Mouse (Mus musculus): ENCODE results near the gene Serpini1. TPM values are rescaled to one million over a fixed set of nuclear protein-coding genes. Genes with fewer than 3 reads are reported as not detected.

The Serpini1 gene
- polyA plus RNA-seq, 1 experiment = 0.41 TPM

DNA sequence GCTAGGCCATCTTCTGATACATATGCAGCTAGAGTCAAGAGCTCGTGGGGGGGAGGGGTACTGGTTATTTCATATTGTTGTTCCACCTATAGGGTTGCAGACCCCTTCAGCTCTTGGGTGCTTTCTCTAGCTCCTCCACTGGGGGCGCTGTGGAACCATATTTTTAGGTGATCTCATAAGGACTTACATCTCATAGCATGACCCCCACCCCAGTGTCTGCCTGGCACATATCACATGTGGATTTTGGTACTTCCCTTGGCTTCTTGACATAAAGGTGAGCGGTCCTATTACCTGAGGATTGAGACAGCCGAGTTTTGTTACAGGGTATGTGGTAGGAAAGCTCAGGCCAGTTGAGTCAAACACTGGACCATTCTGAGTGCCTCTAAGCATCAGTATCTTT, 22.0 kb downstream of the Serpini1 start:
- no peak for TF ChIP-seq POLR2A (IDR thresholded peaks at IDR 0.05; ENCODE audit: low read depth, low read length)
- TF ChIP-seq CTCF (IDR thresholded peaks at IDR 0.05; ENCODE audit: extremely low read depth, insufficient read length, insufficient replicate concordance, low read depth, low read length) = no peak; the same call in 1 of the 2 replicates
- H3K27me3 ChIP-seq (ENCODE audit: control insufficient read depth, insufficient read depth, low read length) = no peaks in the 10 kb centered on the region
- WGBS = 54% methylated on average over 4 of the region's 4 CpGs
- no peaks in the 10 kb centered on the region for H3K4me1 ChIP-seq (ENCODE audit: control insufficient read depth, insufficient read depth, insufficient read length, low read length)
- H3K36me3 ChIP-seq (ENCODE audit: control insufficient read depth, insufficient read depth, low read length) = no peaks in the 10 kb centered on the region
- H3K27ac ChIP-seq (ENCODE audit: insufficient read depth, low read depth, low read length) = no peak overlapping the region
- H3K4me3 ChIP-seq (ENCODE audit: low read depth, low read length) = no peak overlapping the region

DNA sequence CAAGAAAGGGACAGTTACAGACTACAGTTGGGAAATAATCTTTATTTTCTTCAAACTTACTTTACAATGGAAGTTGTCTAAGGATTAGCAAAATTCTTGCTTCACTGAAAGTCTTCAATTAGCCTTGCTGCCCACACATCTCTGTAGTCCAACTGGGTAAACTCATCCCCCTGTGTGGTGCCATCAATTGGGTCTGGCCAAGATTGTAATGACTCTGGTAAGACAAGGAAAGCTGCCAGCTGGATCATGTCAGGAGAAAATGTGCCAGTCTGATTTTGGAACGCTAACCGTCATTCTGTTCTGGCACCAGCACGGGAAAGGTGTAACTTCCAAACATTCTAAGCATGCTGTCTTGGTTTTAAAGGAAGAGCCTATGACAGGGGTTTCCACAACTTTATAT, 25.9 kb downstream of the Serpini1 start:
- TF ChIP-seq CTCF (IDR thresholded peaks at IDR 0.05; ENCODE audit: extremely low read depth, insufficient read length, insufficient replicate concordance, low read depth, low read length) (no peak), POLR2A (IDR thresholded peaks at IDR 0.05; ENCODE audit: low read depth, low read length) (no peak)
- H3K4me1 ChIP-seq (ENCODE audit: control insufficient read depth, insufficient read depth, insufficient read length, low read length) = no peaks in the 10 kb centered on the region
- H3K27me3 ChIP-seq (ENCODE audit: control insufficient read depth, insufficient read depth, low read length) = no peaks in the 10 kb centered on the region
- no peak overlapping the region for H3K4me3 ChIP-seq (ENCODE audit: low read depth, low read length)
- WGBS = 77% methylated on average over 3 of the region's 3 CpGs
- H3K36me3 ChIP-seq (ENCODE audit: control insufficient read depth, insufficient read depth, low read length) = no peaks in the 10 kb centered on the region
- no peak overlapping the region for H3K27ac ChIP-seq (ENCODE audit: insufficient read depth, low read depth, low read length)

DNA sequence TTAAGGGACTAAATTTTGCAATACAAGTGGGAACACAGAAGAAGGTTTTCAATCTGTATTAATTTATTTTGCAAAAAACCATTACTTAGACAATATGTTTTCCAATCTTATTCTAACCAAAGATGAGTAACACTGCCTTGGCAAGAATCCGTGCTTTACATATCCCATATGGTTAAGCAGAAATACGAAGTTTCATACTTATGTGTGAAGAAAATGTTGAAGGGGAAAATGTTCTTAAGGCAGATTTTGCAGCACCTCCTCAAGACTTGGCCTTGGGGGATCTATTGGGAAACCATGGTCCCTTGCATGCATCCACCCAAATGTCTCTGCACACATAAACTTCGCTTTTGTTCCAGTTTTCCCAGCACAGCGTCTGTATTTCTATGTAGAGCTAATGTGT, 27.6 kb downstream of the Serpini1 start:
- Histone ChIP-seq H3K4me3 (ENCODE audit: low read depth, low read length) (no peak overlapping the region), H3K36me3 (ENCODE audit: control insufficient read depth, insufficient read depth, low read length) (no peaks in the 10 kb centered on the region), H3K27me3 (ENCODE audit: control insufficient read depth, insufficient read depth, low read length) (no peaks in the 10 kb centered on the region), H3K27ac (ENCODE audit: insufficient read depth, low read depth, low read length) (no peak overlapping the region), H3K4me1 (ENCODE audit: control insufficient read depth, insufficient read depth, insufficient read length, low read length) (no peaks in the 10 kb centered on the region)
- WGBS = 84% methylated on average over 4 of the region's 4 CpGs
- TF ChIP-seq CTCF (IDR thresholded peaks at IDR 0.05; ENCODE audit: extremely low read depth, insufficient read length, insufficient replicate concordance, low read depth, low read length) = no peak
- TF ChIP-seq POLR2A (IDR thresholded peaks at IDR 0.05; ENCODE audit: low read depth, low read length) = no peak

DNA sequence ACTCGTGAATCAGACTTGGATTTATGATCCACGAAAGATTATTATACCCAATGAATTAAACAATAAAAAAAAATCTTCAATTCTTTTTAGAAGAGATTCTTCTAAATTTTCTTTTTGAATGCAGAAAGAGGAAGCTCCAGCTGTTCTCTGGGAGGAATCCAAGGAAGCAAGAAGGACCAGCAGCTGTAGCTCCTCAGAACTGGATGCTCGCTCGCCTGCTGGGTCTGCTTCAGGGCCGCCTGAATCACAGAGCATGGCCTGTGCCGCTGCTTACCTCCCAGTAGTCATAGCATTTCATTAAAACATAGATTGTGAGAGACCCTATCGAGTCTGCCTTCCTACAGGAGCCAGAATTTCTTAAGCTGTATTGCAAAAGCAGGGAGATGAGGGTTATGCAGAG, 53.7 kb downstream of the Serpini1 start:
- TF ChIP-seq CTCF (IDR thresholded peaks at IDR 0.05; ENCODE audit: extremely low read depth, insufficient read length, insufficient replicate concordance, low read depth, low read length) (no peak), POLR2A (IDR thresholded peaks at IDR 0.05; ENCODE audit: low read depth, low read length) (no peak)
- H3K4me1 ChIP-seq (ENCODE audit: control insufficient read depth, insufficient read depth, insufficient read length, low read length) = no peaks in the 10 kb centered on the region
- no peak overlapping the region for H3K4me3 ChIP-seq (ENCODE audit: low read depth, low read length)
- H3K27me3 ChIP-seq (ENCODE audit: control insufficient read depth, insufficient read depth, low read length) = no peaks in the 10 kb centered on the region
- no peaks in the 10 kb centered on the region for H3K36me3 ChIP-seq (ENCODE audit: control insufficient read depth, insufficient read depth, low read length)
- 69% methylated on average over 7 of the region's 7 CpGs for WGBS
- H3K27ac ChIP-seq (ENCODE audit: insufficient read depth, low read depth, low read length) = no peak overlapping the region

DNA sequence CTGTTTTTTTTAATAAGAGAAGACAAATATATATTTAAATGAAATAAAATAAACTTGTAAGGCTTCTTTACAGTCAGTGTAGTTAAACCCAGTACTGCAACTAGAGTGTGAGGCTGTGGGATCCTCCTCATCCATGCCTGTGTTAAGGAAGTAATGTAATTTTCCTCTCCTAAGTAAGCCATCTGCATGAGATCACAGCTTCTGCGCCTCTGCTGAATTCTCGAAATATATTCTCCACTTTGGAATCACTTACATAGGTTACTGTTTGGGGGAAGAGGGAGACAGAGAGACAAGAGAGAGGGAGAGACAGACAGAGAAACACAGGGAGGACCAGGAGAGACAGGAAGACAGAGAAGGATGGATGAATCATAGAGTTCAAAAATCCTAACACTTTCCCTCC, 67.3 kb downstream of the Serpini1 start:
- no peak overlapping the region for H3K27ac ChIP-seq (ENCODE audit: insufficient read depth, low read depth, low read length)
- TF ChIP-seq POLR2A (IDR thresholded peaks at IDR 0.05; ENCODE audit: low read depth, low read length) = no peak
- TF ChIP-seq CTCF (IDR thresholded peaks at IDR 0.05; ENCODE audit: extremely low read depth, insufficient read length, insufficient replicate concordance, low read depth, low read length) = no peak
- 84% methylated on average over 2 of the region's 2 CpGs for WGBS
- H3K4me1 ChIP-seq (ENCODE audit: control insufficient read depth, insufficient read depth, insufficient read length, low read length) = no peaks in the 10 kb centered on the region
- no peak overlapping the region for H3K4me3 ChIP-seq (ENCODE audit: low read depth, low read length)
- H3K36me3 ChIP-seq (ENCODE audit: control insufficient read depth, insufficient read depth, low read length) = no peaks in the 10 kb centered on the region
- no peaks in the 10 kb centered on the region for H3K27me3 ChIP-seq (ENCODE audit: control insufficient read depth, insufficient read depth, low read length)

DNA sequence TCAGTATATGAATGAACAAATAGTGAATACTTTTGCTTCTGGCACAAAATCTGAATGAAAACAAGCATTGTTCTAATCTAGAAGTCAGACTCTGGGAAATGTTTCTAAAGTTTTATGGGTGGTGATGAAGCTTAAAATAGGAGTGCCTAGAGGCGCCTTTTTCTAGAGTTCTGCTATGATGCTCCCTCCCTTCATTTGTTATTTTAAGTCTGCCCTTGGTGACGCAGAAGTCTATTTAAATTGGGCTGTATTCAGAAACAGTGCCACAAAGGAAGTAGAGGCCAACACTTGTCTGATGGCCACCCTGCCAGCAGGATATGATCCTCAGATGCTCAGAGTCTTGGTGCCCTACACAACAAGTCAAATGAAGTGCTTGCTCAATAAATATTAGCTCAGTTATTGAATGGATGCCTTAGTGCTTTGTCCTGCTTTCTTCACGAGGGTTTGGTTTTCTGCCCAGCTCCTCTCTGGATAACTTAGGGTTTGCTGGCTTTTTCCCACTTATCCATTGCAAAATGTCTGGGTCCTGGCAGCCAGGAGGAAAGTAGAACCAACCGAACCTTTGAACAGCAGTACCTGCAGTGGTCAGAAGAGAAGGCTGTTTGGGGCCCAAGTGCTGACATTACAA, 73.8 kb downstream of the Serpini1 start:
- Histone ChIP-seq H3K36me3 (ENCODE audit: control insufficient read depth, insufficient read depth, low read length) (no peaks in the 10 kb centered on the region), H3K4me3 (ENCODE audit: low read depth, low read length) (no peak overlapping the region), H3K4me1 (ENCODE audit: control insufficient read depth, insufficient read depth, insufficient read length, low read length) (no peaks in the 10 kb centered on the region), H3K27me3 (ENCODE audit: control insufficient read depth, insufficient read depth, low read length) (no peaks in the 10 kb centered on the region), H3K27ac (ENCODE audit: insufficient read depth, low read depth, low read length) (no peak overlapping the region)
- 66% methylated on average over 4 of the region's 4 CpGs for WGBS
- TF ChIP-seq POLR2A (IDR thresholded peaks at IDR 0.05; ENCODE audit: low read depth, low read length) (no peak), CTCF (IDR thresholded peaks at IDR 0.05; ENCODE audit: extremely low read depth, insufficient read length, insufficient replicate concordance, low read depth, low read length) (no peak)

DNA sequence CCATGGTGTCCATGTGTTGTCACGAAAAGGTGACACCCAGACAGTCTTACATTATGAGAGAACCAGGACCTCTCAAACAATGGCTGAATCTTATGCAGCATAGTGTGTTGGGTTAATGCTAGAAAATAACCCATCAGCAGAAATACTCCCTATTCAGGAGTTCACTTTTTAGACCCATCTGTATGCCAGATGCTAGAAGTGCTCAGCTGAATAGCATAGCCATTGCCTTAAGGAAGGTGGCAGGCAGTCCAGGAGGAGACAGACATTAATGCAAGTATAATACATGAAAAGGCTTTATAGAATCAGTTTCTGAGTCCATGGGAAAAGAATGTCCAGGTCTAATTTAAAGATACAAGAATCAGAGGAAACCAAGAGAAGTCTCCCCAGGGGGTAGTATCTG, 75.9 kb downstream of the Serpini1 start:
- no peaks in the 10 kb centered on the region for H3K36me3 ChIP-seq (ENCODE audit: control insufficient read depth, insufficient read depth, low read length)
- 93% methylated on average over 1 of the region's 1 CpGs for WGBS
- H3K27me3 ChIP-seq (ENCODE audit: control insufficient read depth, insufficient read depth, low read length) = no peaks in the 10 kb centered on the region
- no peak overlapping the region for H3K4me3 ChIP-seq (ENCODE audit: low read depth, low read length)
- H3K4me1 ChIP-seq (ENCODE audit: control insufficient read depth, insufficient read depth, insufficient read length, low read length) = no peaks in the 10 kb centered on the region
- no peak for TF ChIP-seq POLR2A (IDR thresholded peaks at IDR 0.05; ENCODE audit: low read depth, low read length)
- TF ChIP-seq CTCF (IDR thresholded peaks at IDR 0.05; ENCODE audit: extremely low read depth, insufficient read length, insufficient replicate concordance, low read depth, low read length) = no peak
- no peak overlapping the region for H3K27ac ChIP-seq (ENCODE audit: insufficient read depth, low read depth, low read length)

All from small intestine, adult 2 months (tissue).